Mouse (Mus musculus) adrenal gland, postnatal 10 days (tissue): ENCODE results near the gene Gm5868. TPM values are rescaled to one million over a fixed set of nuclear protein-coding genes. Genes with fewer than 3 reads are reported as not detected.

ENCODE experiments used
- total RNA-seq, 2 experiments: library from RNA; stranded (reverse); gene quantifications; 2 replicates each; pipeline ENCODE4 v1.2.3; 2021

Gm5868 gene
- total RNA-seq, 2 experiments from 2014 or later = 1.4 to 2.8 TPM

Other genes with a start within 250 kb of the Gm5868 start
- under 1 TPM; 0.18 to 0.45 TPM for gene Corin, start 83.1 kb downstream of the Gm5868 start, total RNA-seq
- gene Nfxl1, start 27.9 kb downstream of the Gm5868 start, total RNA-seq = 10 to 100 TPM; 13.4 to 18.1 TPM
- gene Zar1, start 6.3 kb downstream of the Gm5868 start, total RNA-seq = under 1 TPM in 1 of 2 experiments, not detected in 1; 0.21 TPM
- gene Cnga1, start 56.7 kb upstream of the Gm5868 start, total RNA-seq = under 1 TPM in 1 of 2 experiments, not detected in 1; 0.15 TPM
- 10 to 100 TPM in 1 of 2 experiments, 1 to 10 TPM in 1; 6.0 to 14.8 TPM for gene Nipal1, start 60.2 kb upstream of the Gm5868 start, total RNA-seq
- gene Txk, start 165.2 kb upstream of the Gm5868 start, total RNA-seq = under 1 TPM; 0.58 to 0.66 TPM